Mouse (Mus musculus): ENCODE data around the gene Rbm43. TPM values are rescaled to one million over a fixed set of nuclear protein-coding genes. Genes with fewer than 3 reads are reported as not detected.
A peak's percentile ranks its signal among the peaks of the same experiment; 100 is the strongest.

The Rbm43 gene
- total RNA-seq, 2 experiments from 2014 or later, result 10.8 to 12.0 TPM

GRCm38 (mm10) chr2:51914944-51915680, 19.9 kb downstream of the Rbm43 start:
- peak; percentile 59 to 68 for DNase-seq (ENCODE audit: low spot score in 2 of 2)

- DNase-seq (ENCODE audit: low spot score in 2 of 2), result no peak
Measured at GRCm38 (mm10) chr2:51914532-51914931, 20.4 kb downstream of the Rbm43 start.

DNA sequence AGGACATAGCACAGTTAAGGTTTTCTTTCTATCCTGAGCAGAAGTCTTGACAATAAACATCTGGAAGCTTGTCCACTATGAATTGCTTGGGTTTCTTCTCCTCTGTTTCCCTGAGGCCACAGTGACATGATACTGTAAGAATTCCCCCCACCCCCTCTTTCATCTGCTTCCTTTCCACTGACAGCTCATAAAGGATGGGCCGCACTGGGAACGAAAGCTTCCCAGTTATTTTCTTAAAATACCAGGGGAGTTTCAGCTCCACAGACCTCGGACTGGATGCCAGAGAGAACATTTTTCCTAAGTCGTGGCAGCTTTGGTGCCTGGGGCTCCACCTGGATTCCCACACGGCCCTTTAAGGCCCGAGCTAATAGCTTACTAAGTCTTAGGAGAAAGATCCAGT, 22.2 kb downstream of the Rbm43 start:
- no peak for DNase-seq (ENCODE audit: low spot score in 2 of 2)

DNA sequence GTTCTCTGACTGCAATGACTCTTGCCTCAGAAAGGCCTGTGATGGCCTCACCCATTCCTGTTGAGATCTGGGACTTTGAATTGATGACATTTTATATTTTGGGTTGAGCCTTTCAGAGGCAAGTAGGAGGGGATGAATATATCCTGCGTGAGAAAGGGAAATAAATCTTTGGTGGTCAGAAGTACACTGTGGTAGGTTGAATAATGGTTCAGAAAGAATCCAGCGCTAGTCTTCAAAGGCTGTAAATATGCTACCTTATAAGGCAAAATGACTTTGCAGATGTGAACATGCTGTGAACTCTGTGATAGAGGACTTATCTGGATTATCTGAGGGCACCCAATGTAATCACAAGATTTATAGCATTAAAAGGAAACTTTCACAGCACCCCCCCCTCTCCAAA, 23.1 kb downstream of the Rbm43 start:
- no peak for DNase-seq (ENCODE audit: low spot score in 2 of 2)

DNA sequence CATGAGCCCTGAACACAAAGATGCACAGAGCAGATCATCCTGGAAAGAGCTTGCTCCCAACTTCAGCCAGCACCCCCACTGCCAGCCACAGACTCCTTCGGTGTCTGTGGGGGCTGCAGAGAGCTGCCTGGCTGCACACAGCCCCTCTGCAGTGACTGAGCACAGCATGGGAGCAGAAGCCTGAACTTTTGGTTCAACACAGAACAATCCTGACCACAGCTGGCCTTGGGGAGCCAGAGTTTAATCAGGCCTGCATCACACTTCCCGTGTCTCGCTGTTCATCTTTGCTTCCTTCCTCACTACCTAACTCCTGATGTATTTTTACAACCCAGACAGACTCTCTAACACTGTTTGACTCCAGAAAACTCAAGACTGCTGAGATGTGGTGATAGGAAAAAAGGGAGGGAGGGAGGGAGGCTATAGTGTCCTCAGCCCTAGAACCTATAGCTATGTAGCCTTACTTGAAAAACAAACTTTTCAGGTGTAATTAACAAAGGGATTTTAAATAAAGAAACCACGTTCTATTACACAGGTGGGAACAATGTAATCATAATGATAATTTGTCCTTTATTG, 27.3 kb downstream of the Rbm43 start:
- DNase-seq (ENCODE audit: low spot score in 2 of 2), result no peak

DNA sequence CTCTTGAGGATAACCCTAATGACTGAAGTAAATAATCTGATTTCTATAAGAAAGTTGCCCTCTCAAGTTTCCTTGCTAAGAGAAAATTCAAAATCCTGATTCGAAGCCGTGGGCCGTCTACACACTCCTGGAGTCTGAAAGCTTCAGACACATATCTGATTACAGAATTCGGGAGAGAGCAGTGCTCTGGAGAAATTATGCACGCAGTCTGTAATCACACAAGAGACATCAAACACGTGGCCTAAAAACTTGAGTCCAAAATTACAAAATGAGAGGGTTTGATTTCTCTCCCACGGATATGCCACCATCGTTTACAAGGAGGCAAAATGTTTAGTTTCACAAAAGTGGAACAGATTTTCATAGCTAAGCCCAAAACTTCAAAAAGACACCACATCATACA, 29.3 kb downstream of the Rbm43 start:
- no peak for DNase-seq (ENCODE audit: low spot score in 2 of 2)

DNA sequence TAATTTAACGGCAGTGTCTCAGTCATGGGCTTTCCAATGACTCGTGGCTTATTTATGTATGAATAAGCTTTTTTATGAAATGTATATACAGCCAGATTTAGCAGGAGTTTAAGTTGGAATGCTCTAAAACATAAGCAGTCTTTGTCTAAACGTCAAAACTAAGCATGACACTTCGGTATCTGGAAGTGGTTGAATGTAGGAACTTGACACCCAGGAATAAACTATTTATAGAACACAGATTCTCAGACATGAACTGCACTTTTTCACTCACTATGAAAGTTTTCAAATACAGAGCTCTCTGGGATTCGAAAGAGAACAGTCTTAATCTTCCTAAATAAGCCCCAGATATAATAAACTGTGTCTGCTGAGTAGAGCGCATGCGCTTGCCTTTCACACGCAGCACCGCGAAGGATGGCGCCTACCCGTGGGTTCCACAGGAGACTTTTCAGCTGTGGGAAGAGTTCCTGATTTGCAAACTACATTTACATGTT, 42.5 kb downstream of the Rbm43 start:
- DNase-seq (ENCODE audit: low spot score in 2 of 2), result no peak

GRCm38 (mm10) chr2:51890961-51891360, 44.0 kb downstream of the Rbm43 start:
- no peak for DNase-seq (ENCODE audit: low spot score in 2 of 2)

DNA sequence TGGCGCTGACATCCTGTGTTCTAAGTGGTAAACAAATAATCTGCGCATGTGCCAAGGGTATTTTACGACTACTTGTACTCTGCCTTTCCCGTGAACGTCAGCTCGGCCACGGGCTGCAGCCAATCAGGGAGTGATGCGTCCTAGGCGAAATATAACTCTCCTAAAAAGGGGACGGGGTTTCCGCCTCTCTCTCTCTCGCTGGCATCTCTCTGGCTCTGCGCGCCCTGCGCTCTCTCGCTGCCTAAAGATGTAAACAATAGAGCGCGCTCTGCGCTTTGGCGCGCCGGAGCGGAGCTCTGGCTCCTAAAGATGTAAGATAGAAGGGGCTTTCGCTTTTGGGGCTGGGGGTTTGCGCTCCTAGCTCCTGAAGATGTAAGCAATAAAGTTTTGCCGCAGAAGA, 44.8 kb downstream of the Rbm43 start:
- DNase-seq (ENCODE audit: low spot score in 2 of 2), result peak in 1 of 2 experiments; percentile 30

GRCm38 (mm10) chr2:51880143-51880542, 54.8 kb downstream of the Rbm43 start:
- DNase-seq (ENCODE audit: low spot score in 2 of 2), result no peak

Other genes starting within 250 kb of the Rbm43 start
- 10 to 100 TPM in 1 of 2 experiments, 1 to 10 TPM in 1; 9.1 to 11.6 TPM for gene Nmi, start 38.3 kb upstream of the Rbm43 start, total RNA-seq (2021)
- gene Tnfaip6, start 102.8 kb upstream of the Rbm43 start, total RNA-seq (2021), result 1 to 10 TPM; 1.7 to 2.3 TPM
- gene Rif1, start 137.7 kb upstream of the Rbm43 start, total RNA-seq (2021), result 10 to 100 TPM; 29.1 to 34.4 TPM